Comparison of ENCODE assay signal across 8 mouse cellular contexts in genomic region chr4:62524651-62525488, GRCm38 (mm10). TPM values are rescaled to one million over a fixed set of nuclear protein-coding genes. Genes with fewer than 3 reads are reported as not detected.
DNase-seq lines count a peak whose midpoint lies in the region; ATAC-seq lines count a peak whose summit lies in the region.

Gene Pole3 (minus strand): TSS chr4:62525068.
Gene 4933430I17Rik (plus strand): TSS chr4:62525369.

- peak within 1 kb of the TSS; percentile 91 for H3K9ac ChIP-seq in intestine, embryonic 14.5 days (ENCODE audit: low read length)

- intact Hi-C loops in left cerebral cortex, postnatal 14 days (cut with DNase I): no loop called here

- H3K9me3 ChIP-seq in intestine, embryonic 14.5 days (ENCODE audit: control insufficient read depth, low read length): no peaks in the 10 kb centered on the region

- H3K27me3 ChIP-seq in intestine, embryonic 14.5 days (replicated peaks; ENCODE audit: control insufficient read depth, insufficient read depth, low read length): no peaks in the 10 kb centered on the region

- peak; percentile 99 for ATAC-seq in intestine, embryonic 14.5 days (replicated peaks; ENCODE audit: low FRiP score, low TSS enrichment, low read depth)

- H3K4me1 ChIP-seq in intestine, embryonic 14.5 days (replicated peaks; ENCODE audit: control insufficient read depth, insufficient read depth, low read length): peaks cover 8% of the 10 kb centered on the region

- WGBS in intestine, embryonic 14.5 days: 0% methylated on average over 59 of the region's 59 CpGs

- H3K27ac ChIP-seq in intestine, embryonic 14.5 days (ENCODE audit: low read depth): peak within 1 kb of the TSS; percentile 85

- peak within 1 kb of the TSS; percentile 66 for H3K4me3 ChIP-seq in intestine, embryonic 14.5 days (ENCODE audit: low read depth, low read length)

- peaks cover 17% of the 10 kb centered on the region for H3K36me3 ChIP-seq in intestine, embryonic 14.5 days (ENCODE audit: control insufficient read depth, insufficient read depth, low read length)

- H3K4me2 ChIP-seq in intestine, embryonic 14.5 days (ENCODE audit: low read length): peak within 1 kb of the TSS; percentile 90

- DNase-seq in adrenal gland, adult (ENCODE audit: inconsistent age in 2 of 2, low spot score in 1 of 2): peak; percentile 97 to 99
- DNase-seq in embryo, embryonic 10.5 days (ENCODE audit: low spot score): peak; percentile 100
- peak; percentile 97 for DNase-seq in gastrocnemius, postnatal 25 days
- peak; percentile 99 for DNase-seq in intestine, embryonic 14.5 days (ENCODE audit: low spot score)
- peak; percentile 97 to 98 for DNase-seq in left cerebral cortex, postnatal 14 days (ENCODE audit: low spot score in 2 of 2)
- DNase-seq in mesoderm, embryonic 11.5 days (ENCODE audit: low read depth, low spot score): peak; percentile 99
- peak; percentile 91 to 92 for DNase-seq in right cerebral cortex, postnatal 36 days (ENCODE audit: low spot score in 2 of 2)
- peak; percentile 98 for DNase-seq in yolk sac, embryonic 10.5 days (ENCODE audit: low spot score)

RNA-seq across cellular contexts. Expression of gene Pole3, which starts in this region (rescaled TPM):
- 10 to 100 TPM; 15.5 to 15.9 TPM for total RNA-seq in gastrocnemius, postnatal 25 days (2021)
- polyA plus RNA-seq in intestine, embryonic 14.5 days (2014; fragmentation: Nextera tagmentation; extraction: Ambion mirVana): 75.3 and 85.9 TPM in 2 replicates
- 10 to 100 TPM; 19.5 to 24.4 TPM for total RNA-seq in left cerebral cortex, postnatal 14 days (2021)

RNA-seq across cellular contexts. Expression of gene 4933430I17Rik, which starts in this region (rescaled TPM):
- total RNA-seq in gastrocnemius, postnatal 25 days (2021): under 1 TPM in 1 of 2 experiments, not detected in 1; 0.20 TPM
- polyA plus RNA-seq in intestine, embryonic 14.5 days (2014; fragmentation: Nextera tagmentation; extraction: Ambion mirVana): 0.26 and 0.65 TPM in 2 replicates
- under 1 TPM; 0.33 to 0.61 TPM for total RNA-seq in left cerebral cortex, postnatal 14 days (2021)

Comparison
In these comparisons a context has a peak if more than half of its experiments do, and no peak if none do; other contexts are left out.
1. Peak in every context shown above with its lines: DNase-seq, ATAC-seq, H3K4me3 ChIP-seq and H3K27ac ChIP-seq.